In genomic region chr2:30417595-30418165, GRCm38 (mm10) we compare ENCODE assay signal across 9 mouse cellular contexts. TPM values are rescaled to one million over a fixed set of nuclear protein-coding genes. Genes with fewer than 3 reads are reported as not detected.
A peak's percentile ranks its signal among the peaks of the same experiment; 100 is the strongest.
DNase-seq lines count a peak whose midpoint lies in the region; ATAC-seq and TF ChIP-seq lines count a peak whose summit lies in the region.
"Had no signal": no experiment of that assay in that cellular context is flagged by ENCODE, and none has a peak within 500 bp of the region (broad histone marks: within the 10 kb centered on the region; RNA-seq: fewer than 3 reads in every experiment).

No protein-coding gene starts in this region.

- DNase-seq in c-Kit-positive CD71-positive TER-119-negative erythroid progenitor cells, embryonic 14.5 days (ENCODE audit: low read depth): peak; percentile 68
- peak; percentile 71 for DNase-seq in liver
- DNase-seq in frontal cortex, postnatal 25 days (ENCODE audit: low spot score in 2 of 2): no peak
- DNase-seq in left cerebral cortex, adult 8-10 months (ENCODE audit: low spot score in 2 of 2): no peak
- no peak for DNase-seq in lung, adult 18-20 months
- DNase-seq: cerebellum, adult 11 months had no signal

- H3K9ac ChIP-seq in intestine, embryonic 16.5 days (ENCODE audit: low read depth, low read length): peak overlapping the region; percentile 39; the same call in 1 of the 2 replicates
- H3K9ac ChIP-seq in intestine, embryonic 15.5 days: no peak overlapping the region

- TF ChIP-seq CTCF in E14TG2a.4 (conservative IDR thresholded peaks at IDR 0.05; ENCODE audit: low read length): no peak

- H3K4me3 ChIP-seq in intestine, embryonic 16.5 days (ENCODE audit: low read length): 0 out of 2 replicates have a peak overlapping the region, but pooled peaks have one; percentile 2
- H3K4me3 ChIP-seq in intestine, embryonic 15.5 days (replicated peaks): no peak overlapping the region
- H3K4me3 ChIP-seq in E14TG2a.4 (replicated peaks; ENCODE audit: low read length): 0 out of 2 replicates have a peak overlapping the region, but pooled peaks have one; percentile 95

- ATAC-seq in intestine, embryonic 16.5 days: no peak
- ATAC-seq in intestine, embryonic 15.5 days: no peak

- H3K4me2 ChIP-seq in intestine, embryonic 16.5 days (ENCODE audit: low read depth, low read length): no peak overlapping the region; the same call in 1 of the 2 replicates
- no peak overlapping the region for H3K4me2 ChIP-seq in intestine, embryonic 15.5 days (replicated peaks)

- 74% methylated on average over 5 of the region's 5 CpGs for WGBS in intestine, embryonic 16.5 days
- WGBS in intestine, embryonic 15.5 days: 70% methylated on average over 5 of the region's 5 CpGs

- H3K9me3 ChIP-seq in intestine, embryonic 16.5 days (ENCODE audit: control insufficient read depth, low read length): no peaks in the 10 kb centered on the region
- H3K9me3 ChIP-seq in intestine, embryonic 15.5 days: no peaks in the 10 kb centered on the region
- no peaks in the 10 kb centered on the region for H3K9me3 ChIP-seq in E14TG2a.4 (ENCODE audit: low read length)

- H3K4me1 ChIP-seq in intestine, embryonic 16.5 days (ENCODE audit: control insufficient read depth, insufficient read depth, low read length): peaks cover 28% of the 10 kb centered on the region
- H3K4me1 ChIP-seq in intestine, embryonic 15.5 days (replicated peaks): peaks cover 28% of the 10 kb centered on the region
- H3K4me1 ChIP-seq in E14TG2a.4 (replicated peaks; ENCODE audit: low read depth, low read length): peaks cover 69% of the 10 kb centered on the region

- H3K36me3 ChIP-seq in intestine, embryonic 16.5 days (ENCODE audit: control insufficient read depth, insufficient read depth, low read length): no peaks in the 10 kb centered on the region
- no peaks in the 10 kb centered on the region for H3K36me3 ChIP-seq in intestine, embryonic 15.5 days
- H3K36me3 ChIP-seq in E14TG2a.4 (ENCODE audit: insufficient read depth, low read length): peaks cover 34% of the 10 kb centered on the region

- H3K27ac ChIP-seq in intestine, embryonic 16.5 days (ENCODE audit: low read length): no peak overlapping the region
- no peak overlapping the region for H3K27ac ChIP-seq in intestine, embryonic 15.5 days

- H3K27me3 ChIP-seq in intestine, embryonic 16.5 days (replicated peaks; ENCODE audit: control insufficient read depth, insufficient read depth, low read length): no peaks in the 10 kb centered on the region
- no peaks in the 10 kb centered on the region for H3K27me3 ChIP-seq in intestine, embryonic 15.5 days (replicated peaks)
- H3K27me3 ChIP-seq in E14TG2a.4 (ENCODE audit: insufficient read depth, low read length): peaks cover 21% of the 10 kb centered on the region

RNA-seq across cellular contexts. Expression of gene Ptpa, which starts 1.8 kb away (rescaled TPM):
- polyA plus RNA-seq in intestine, embryonic 16.5 days (2015; fragmentation: Nextera tagmentation; extraction: Ambion mirVana): 120 and 132 TPM in 2 replicates
- polyA plus RNA-seq in intestine, embryonic 15.5 days (2015; fragmentation: Nextera tagmentation; extraction: Ambion mirVana): 117 and 120 TPM in 2 replicates
- total RNA-seq in left cerebral cortex, adult 8-10 months (2022): 100 to 1,000 TPM; 174 to 191 (median 186) TPM

RNA-seq across cellular contexts. Expression of gene Crat, which starts 2.1 kb away (rescaled TPM):
- polyA plus RNA-seq in intestine, embryonic 16.5 days (2015; fragmentation: Nextera tagmentation; extraction: Ambion mirVana): 25.9 and 29.4 TPM in 2 replicates
- 19.6 and 19.8 TPM in 2 replicates for polyA plus RNA-seq in intestine, embryonic 15.5 days (2015; fragmentation: Nextera tagmentation; extraction: Ambion mirVana)
- total RNA-seq in left cerebral cortex, adult 8-10 months (2022): 10 to 100 TPM; 52.0 to 65.8 (median 62.6) TPM

RNA-seq across cellular contexts. Expression of gene Dolpp1, which starts 25.6 kb away (rescaled TPM):
- 59.4 and 63.3 TPM in 2 replicates for polyA plus RNA-seq in intestine, embryonic 16.5 days (2015; fragmentation: Nextera tagmentation; extraction: Ambion mirVana)
- 44.5 and 50.9 TPM in 2 replicates for polyA plus RNA-seq in intestine, embryonic 15.5 days (2015; fragmentation: Nextera tagmentation; extraction: Ambion mirVana)
- 10 to 100 TPM; 22.2 to 30.1 (median 27.3) TPM for total RNA-seq in left cerebral cortex, adult 8-10 months (2022)

RNA-seq across cellular contexts. Expression of gene Miga2, which starts 53.6 kb away (rescaled TPM):
- 23.1 and 24.7 TPM in 2 replicates for polyA plus RNA-seq in intestine, embryonic 16.5 days (2015; fragmentation: Nextera tagmentation; extraction: Ambion mirVana)
- polyA plus RNA-seq in intestine, embryonic 15.5 days (2015; fragmentation: Nextera tagmentation; extraction: Ambion mirVana): 20.9 and 24.1 TPM in 2 replicates
- 100 to 1,000 TPM; 106 to 121 (median 108) TPM for total RNA-seq in left cerebral cortex, adult 8-10 months (2022)

RNA-seq across cellular contexts. Expression of gene Ier5l, which starts 56.3 kb away (rescaled TPM):
- polyA plus RNA-seq in intestine, embryonic 16.5 days (2015; fragmentation: Nextera tagmentation; extraction: Ambion mirVana): 0.61 and 0.75 TPM in 2 replicates
- polyA plus RNA-seq in intestine, embryonic 15.5 days (2015; fragmentation: Nextera tagmentation; extraction: Ambion mirVana): 1.3 and 1.6 TPM in 2 replicates
- total RNA-seq in left cerebral cortex, adult 8-10 months (2022): 10 to 100 TPM; 18.3 to 21.6 (median 19.8) TPM

Comparison
In these comparisons a context has a peak if more than half of its experiments do, and no peak if none do; other contexts are left out.
1. DNase-seq: peak in c-Kit-positive CD71-positive TER-119-negative erythroid progenitor cells, embryonic 14.5 days (single experiment) and liver (single experiment); none in frontal cortex, postnatal 25 days (0 of 2), left cerebral cortex, adult 8-10 months (0 of 2) and lung, adult 18-20 months (0 of 2).